Mouse (Mus musculus) testis, adult 2 months (tissue): ENCODE results near the gene Sox4. TPM values are rescaled to one million over a fixed set of nuclear protein-coding genes. Genes with fewer than 3 reads are reported as not detected.

Experiments used
- H3K27ac ChIP-seq: fragments of 200-500 bp; 2 replicates; pipeline ENCODE4 v1.5.1; 2012; ENCODE audit warnings: low read depth, low read length; ENCODE audit not compliant: control insufficient read depth, insufficient read depth
- H3K27me3 ChIP-seq: fragments of 200-500 bp; 2 replicates; pipeline ENCODE4 v1.6.1; 2012; ENCODE audit warnings: mild to moderate bottlenecking, low read length, moderate library complexity; ENCODE audit not compliant: control insufficient read depth, insufficient read depth
- H3K36me3 ChIP-seq: fragments of 200-500 bp; 2 replicates; pipeline ENCODE4 v1.6.1; 2012; ENCODE audit warnings: mild to moderate bottlenecking, low read length; ENCODE audit not compliant: control insufficient read depth, insufficient read depth
- H3K4me1 ChIP-seq: fragments of 200-500 bp; 2 replicates; pipeline ENCODE4 v1.6.1; 2012; ENCODE audit warnings: low read length; ENCODE audit not compliant: control insufficient read depth, insufficient read depth
- H3K4me3 ChIP-seq: fragments of 200-500 bp; 2 replicates; pipeline ENCODE4 v1.5.1; 2012; ENCODE audit warnings: low read depth, mild to moderate bottlenecking, low read length, moderate library complexity, mixed read lengths; ENCODE audit not compliant: control insufficient read depth
- CTCF ChIP-seq: fragments of 200-500 bp; IDR thresholded peaks from 2 replicates; pipeline ENCODE4 v1.5.1; 2012; ENCODE audit warnings: low read depth, mild to moderate bottlenecking, inconsistent platforms, low read length, moderate library complexity; ENCODE audit not compliant: control insufficient read depth, insufficient read depth, insufficient replicate concordance
- POLR2A ChIP-seq: fragments of 200-500 bp; IDR thresholded peaks from 2 replicates; pipeline ENCODE4 v1.6.1; 2012; ENCODE audit warnings: low read depth, mild to moderate bottlenecking, inconsistent platforms, low read length, moderate library complexity; ENCODE audit not compliant: control insufficient read depth
- polyA plus RNA-seq: library from polyadenylated mRNA; depleted of rRNA; stranded (reverse); fragments of >200 nt; gene quantifications from 2 replicates; pipeline ENCODE4 v1.2.3, GENCODE M21; 2012

Sox4 gene
- polyA plus RNA-seq, 1 experiment = 2.2 TPM

- H3K27ac ChIP-seq = no peak overlapping the region
- no peak for TF ChIP-seq CTCF
- no peak for TF ChIP-seq POLR2A
- H3K36me3 ChIP-seq = no peaks in the 10 kb centered on the region
Measured at GRCm38 (mm10) chr13:28917379-28918250, 35.9 kb downstream of the Sox4 start.

GRCm38 (mm10) chr13:28913656-28914055 lies 39.9 kb downstream of the Sox4 start:
- Histone ChIP-seq H3K27me3 (no peaks in the 10 kb centered on the region), H3K4me3 (no peak overlapping the region; the same call in 1 of the 2 replicates), H3K36me3 (no peaks in the 10 kb centered on the region), H3K27ac (no peak overlapping the region), H3K4me1 (peaks cover 6% of the 10 kb centered on the region)
- TF ChIP-seq POLR2A (no peak), CTCF (no peak)

More at GRCm38 (mm10) chr13:28917379-28918250, 35.9 kb downstream of the Sox4 start:
- H3K27me3 ChIP-seq = no peaks in the 10 kb centered on the region
- H3K4me3 ChIP-seq = no peak overlapping the region
- H3K4me1 ChIP-seq = no peaks in the 10 kb centered on the region

GRCm38 (mm10) chr13:28906981-28907380 lies 46.5 kb downstream of the Sox4 start:
- H3K4me1 ChIP-seq = peaks cover 6% of the 10 kb centered on the region
- H3K27ac ChIP-seq = no peak overlapping the region
- no peaks in the 10 kb centered on the region for H3K27me3 ChIP-seq
- no peak overlapping the region for H3K4me3 ChIP-seq
- H3K36me3 ChIP-seq = no peaks in the 10 kb centered on the region
- no peak for TF ChIP-seq POLR2A
- no peak for TF ChIP-seq CTCF
